8 mouse cellular contexts compared by ENCODE assay signal in genomic region chr12:5191628-5192379, GRCm38 (mm10).
DNase-seq lines count a peak whose midpoint lies in the region; ATAC-seq and TF ChIP-seq lines count a peak whose summit lies in the region.

No protein-coding gene starts in this region.

- no peak overlapping the region; the same call in 1 of the 2 replicates for H3K4me3 ChIP-seq in heart, adult 2 months
- H3K4me3 ChIP-seq in lung, embryonic 15.5 days = no peak overlapping the region

- H3K27ac ChIP-seq in heart, adult 2 months = peak overlapping the region; percentile 50
- H3K27ac ChIP-seq in lung, embryonic 15.5 days = peak overlapping the region; percentile 51

- 10% methylated on average over 14 of the region's 14 CpGs for WGBS in heart, adult 2 months
- WGBS in lung, embryonic 15.5 days = 8% methylated on average over 14 of the region's 14 CpGs

- intact Hi-C loops in heart, adult 2 months (cut with DNase I) = no loop called here

- peak; percentile 61 for DNase-seq in WW6 (ENCODE audit: low read depth, low spot score)
- DNase-seq in embryo, embryonic 10 days (ENCODE audit: low spot score) = peak; percentile 73
- DNase-seq in heart, adult 2 months = peak; percentile 72 to 73
- peak; percentile 66 for DNase-seq in kidney, adult 18-20 months
- peak; percentile 73 for DNase-seq in retina, embryonic 14.5 days (ENCODE audit: low spot score)
- DNase-seq in right cerebral cortex, postnatal 4 days = no peak
- DNase-seq in frontal cortex, postnatal 25 days (ENCODE audit: low spot score in 2 of 2) = no peak

- no peak overlapping the region for H3K9ac ChIP-seq in heart, adult 2 months (ENCODE audit: low read depth, low read length)
- no peak overlapping the region for H3K9ac ChIP-seq in lung, embryonic 15.5 days

- no peaks in the 10 kb centered on the region for H3K27me3 ChIP-seq in heart, adult 2 months (ENCODE audit: control insufficient read depth, insufficient read depth, low read length)
- H3K27me3 ChIP-seq in lung, embryonic 15.5 days = no peaks in the 10 kb centered on the region

- peak; percentile 80; the same call in 1 of the 2 replicates for ATAC-seq in lung, embryonic 15.5 days (ENCODE audit: borderline replicate concordance, extremely low read depth, low FRiP score, low TSS enrichment)

- H3K79me2 ChIP-seq in heart, adult 2 months (replicated peaks; ENCODE audit: control insufficient read depth, insufficient read depth, low read length) = no peaks in the 10 kb centered on the region

- TF ChIP-seq EP300 in heart, adult 2 months (IDR thresholded peaks at IDR 0.05; ENCODE audit: insufficient read depth, low read depth, low read length) = no peak

- peak; percentile 15; the same call in 1 of the 2 replicates for TF ChIP-seq CTCF in heart, adult 2 months (IDR thresholded peaks at IDR 0.05)

- peak overlapping the region; percentile 47 for H3K4me2 ChIP-seq in lung, embryonic 15.5 days

- no peaks in the 10 kb centered on the region for H3K36me3 ChIP-seq in heart, adult 2 months (ENCODE audit: control insufficient read depth, insufficient read depth, low read length)
- H3K36me3 ChIP-seq in lung, embryonic 15.5 days = no peaks in the 10 kb centered on the region

- TF ChIP-seq POLR2A in heart, adult 2 months (IDR thresholded peaks at IDR 0.05; ENCODE audit: insufficient read depth, low read depth, low read length) = no peak

- H3K9me3 ChIP-seq in lung, embryonic 15.5 days = no peaks in the 10 kb centered on the region

- peaks cover 6% of the 10 kb centered on the region for H3K4me1 ChIP-seq in heart, adult 2 months (ENCODE audit: control insufficient read depth, insufficient read depth, low read length)
- H3K4me1 ChIP-seq in lung, embryonic 15.5 days = peaks cover 17% of the 10 kb centered on the region

Comparison
In these comparisons a context has a peak if more than half of its experiments do, and no peak if none do; other contexts are left out.
1. DNase-seq: peak in WW6 (single experiment), embryo, embryonic 10 days (single experiment), heart, adult 2 months (2 of 2), kidney, adult 18-20 months (single experiment) and retina, embryonic 14.5 days (single experiment); none in right cerebral cortex, postnatal 4 days (single experiment) and frontal cortex, postnatal 25 days (0 of 2).